Mouse (Mus musculus) ES-E14 (cell line): ENCODE measurements at regions not wholly inside any gene's neighbourhood (a gene's known extent, or its start where the extent isn't known, plus 50 kb on each side); places are given as distances from the start of the nearest gene placed in this dataset.

ENCODE experiments used
- DNase-seq: peaks from one replicate; pipeline ENCODE4 v3.0.0-alpha.2; 2013; ENCODE audit warnings: low read depth, low spot score
- H3K27ac ChIP-seq: 2 replicates; pipeline ENCODE4 v1.5.1; 2012; ENCODE audit warnings: low read depth, mild to moderate bottlenecking, low read length, moderate library complexity, mixed read lengths; ENCODE audit not compliant: poor library complexity, insufficient read depth, severe bottlenecking
- H3K36me3 ChIP-seq: 2 replicates; pipeline ENCODE4 v1.6.1; 2012; ENCODE audit warnings: mild to moderate bottlenecking, low read length, moderate library complexity, mixed read lengths; ENCODE audit not compliant: control insufficient read depth, poor library complexity, insufficient read depth, severe bottlenecking
- H3K4me1 ChIP-seq, 2 experiments: fragments of 150-350 bp in 1 of 2; sonication (generic) in 1 of 2; 2 replicates each; pipeline ENCODE4 v1.6.1; 2012; ENCODE audit warnings: low read length in 2 of 2, mild to moderate bottlenecking in 1 of 2, mixed read lengths in 1 of 2; ENCODE audit not compliant: control insufficient read depth in 2 of 2, insufficient read depth in 2 of 2, poor library complexity in 1 of 2
- H3K4me3 ChIP-seq, 2 experiments: fragments of 150-350 bp in 1 of 2; sonication (generic) in 1 of 2; 2 replicates each; pipeline ENCODE4 v1.5.1; 2012; ENCODE audit warnings: low read length in 2 of 2, low read depth in 1 of 2, mild to moderate bottlenecking in 1 of 2, mixed read lengths in 1 of 2; ENCODE audit not compliant: insufficient read depth in 1 of 2, poor library complexity in 1 of 2, severe bottlenecking in 1 of 2
- H3K9ac ChIP-seq: 2 replicates; pipeline ENCODE4 v1.6.1; 2012; ENCODE audit warnings: low read depth, mild to moderate bottlenecking, low read length, mixed read lengths; ENCODE audit not compliant: poor library complexity, insufficient read depth, severe bottlenecking
- H3K9me3 ChIP-seq: fragments of 150-350 bp; sonication (generic); 2 replicates; pipeline ENCODE4 v1.6.1; 2012; ENCODE audit warnings: low read depth, mild to moderate bottlenecking, low read length; ENCODE audit not compliant: control insufficient read depth, insufficient read depth
- CHD2 ChIP-seq: IDR thresholded peaks from 2 replicates; pipeline ENCODE4 v1.6.1; 2014; ENCODE audit warnings: mild to moderate bottlenecking, low read depth, low read length, inconsistent platforms
- HCFC1 ChIP-seq: IDR thresholded peaks from 2 replicates; pipeline ENCODE4 v1.6.1; 2012; ENCODE audit warnings: low read length, inconsistent platforms, borderline replicate concordance; ENCODE audit not compliant: insufficient read depth
- MAFK ChIP-seq: IDR thresholded peaks from 2 replicates; pipeline ENCODE4 v1.6.1; 2014; ENCODE audit warnings: mild to moderate bottlenecking, low read depth, low read length, inconsistent platforms; ENCODE audit not compliant: insufficient read depth
- ZC3H11A ChIP-seq: IDR thresholded peaks from 2 replicates; pipeline ENCODE4 v1.6.1; 2012; ENCODE audit warnings: low read depth, mild to moderate bottlenecking, inconsistent platforms, low read length, borderline replicate concordance
- ZNF384 ChIP-seq: IDR thresholded peaks from 2 replicates; pipeline ENCODE4 v1.6.1; 2012; ENCODE audit warnings: low read depth, low read length, inconsistent platforms
- in situ Hi-C, 2 experiments: fragments of 600-800 bp; cut with MboI; formaldehyde crosslinking; loops; one replicate each; pipeline ENCODE4 v1.15.1; 2025; ENCODE audit warnings: low sequenced_read_pairs in 2 of 2, inconsistent platforms in 1 of 2; ENCODE audit not compliant: unreplicated experiment in 2 of 2

DNA sequence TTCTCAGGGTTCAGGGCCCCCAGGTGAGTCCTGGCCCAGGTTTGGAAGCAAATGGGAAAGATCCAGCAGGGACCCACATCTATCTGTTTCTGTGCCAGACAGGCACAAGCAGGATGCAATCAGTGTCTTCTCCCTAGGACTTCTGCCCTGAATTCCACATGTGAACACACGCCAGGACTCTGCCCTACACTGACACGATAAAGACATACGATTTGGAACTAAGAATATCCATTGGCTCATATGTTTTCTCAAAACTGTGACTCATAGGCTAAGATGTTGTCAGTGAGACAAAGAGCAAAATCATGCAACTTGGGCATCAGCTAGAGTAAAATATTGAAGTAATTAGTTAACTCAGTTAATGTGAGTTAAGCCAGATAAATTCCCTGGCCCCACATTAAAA lies 112.6 kb downstream of the Cxcl12 start:
- no peaks in the 10 kb centered on the region for H3K36me3 ChIP-seq
- no peak for DNase-seq
- in situ Hi-C loops = no loop called here
- no peak overlapping the region for H3K4me3 ChIP-seq
- no peaks in the 10 kb centered on the region for H3K4me1 ChIP-seq
- no peak overlapping the region for H3K27ac ChIP-seq
- TF ChIP-seq MAFK (no peak), CHD2 (no peak), HCFC1 (no peak), ZC3H11A (no peak), ZNF384 (no peak)
- no peaks in the 10 kb centered on the region for H3K9me3 ChIP-seq
- no peak overlapping the region for H3K9ac ChIP-seq

DNA sequence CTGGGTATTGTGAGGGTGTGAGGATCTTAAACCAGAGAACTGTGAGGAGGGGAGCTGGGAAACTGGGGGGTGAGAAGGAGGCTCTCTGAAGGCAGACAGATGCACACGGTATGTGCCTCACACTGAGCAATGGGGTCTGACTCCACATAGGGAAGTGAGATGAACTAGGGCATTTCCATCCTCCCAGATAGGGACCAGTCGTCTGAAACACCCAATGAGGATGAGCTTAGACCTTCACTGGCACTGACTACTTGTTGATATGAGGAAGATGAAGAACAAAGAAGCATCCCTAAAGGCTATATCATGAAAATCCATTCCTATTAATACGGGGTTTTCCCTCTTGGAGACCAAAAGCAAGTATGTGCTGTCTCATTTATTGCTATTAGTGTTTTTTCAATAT lies 115.3 kb downstream of the Cxcl12 start:
- in situ Hi-C loops = no loop called here
- no peak overlapping the region for H3K9ac ChIP-seq
- no peak overlapping the region for H3K4me3 ChIP-seq
- no peaks in the 10 kb centered on the region for H3K9me3 ChIP-seq
- no peaks in the 10 kb centered on the region for H3K4me1 ChIP-seq
- H3K27ac ChIP-seq = no peak overlapping the region
- no peaks in the 10 kb centered on the region for H3K36me3 ChIP-seq
- TF ChIP-seq ZC3H11A (no peak), MAFK (no peak), ZNF384 (no peak), HCFC1 (no peak), CHD2 (no peak)
- DNase-seq = no peak

DNA sequence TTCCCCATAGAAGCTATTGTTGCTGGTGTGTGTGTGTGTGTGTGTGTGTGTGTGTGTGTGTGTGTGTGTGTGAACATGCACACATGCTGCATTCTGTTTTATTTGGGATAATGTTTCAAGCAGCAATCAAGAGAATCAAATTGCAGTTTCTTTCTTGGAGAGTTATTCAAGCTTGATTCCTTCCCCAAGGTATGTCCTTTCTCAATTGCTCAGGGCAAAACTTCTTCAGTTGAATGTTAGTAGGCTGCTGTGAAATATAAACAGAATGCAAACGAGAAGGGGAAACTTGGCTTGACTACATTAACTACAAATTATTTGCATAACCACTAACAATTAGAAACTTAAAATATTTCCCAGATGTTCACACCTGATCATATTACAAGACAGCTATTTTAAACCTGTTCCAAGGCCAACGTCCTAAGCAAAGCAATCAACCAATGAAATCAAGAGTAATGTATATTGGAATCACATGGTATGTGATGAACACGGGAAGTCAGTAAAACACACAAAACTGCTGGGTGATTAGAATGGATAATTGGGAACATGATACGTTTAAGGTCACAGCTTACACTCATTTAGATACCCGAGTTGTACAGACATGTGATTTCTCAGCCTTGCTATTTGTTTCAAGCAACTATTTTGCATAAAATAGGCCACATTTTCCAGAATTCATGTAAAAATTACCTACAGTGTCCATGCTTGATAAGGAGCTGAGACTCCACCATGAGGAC lies 116.2 kb downstream of the Cxcl12 start:
- no peaks in the 10 kb centered on the region for H3K9me3 ChIP-seq
- H3K4me3 ChIP-seq = no peak overlapping the region
- DNase-seq = no peak
- no peak overlapping the region for H3K27ac ChIP-seq
- no peaks in the 10 kb centered on the region for H3K4me1 ChIP-seq
- no peaks in the 10 kb centered on the region for H3K36me3 ChIP-seq
- no peak overlapping the region for H3K9ac ChIP-seq
- in situ Hi-C loops = no loop called here
- no peak for TF ChIP-seq HCFC1
- no peak for TF ChIP-seq CHD2
- no peak for TF ChIP-seq ZC3H11A
- no peak for TF ChIP-seq ZNF384
- no peak for TF ChIP-seq MAFK

- Histone ChIP-seq H3K36me3 (no peaks in the 10 kb centered on the region), H3K4me1 (no peaks in the 10 kb centered on the region), H3K9ac (no peak overlapping the region), H3K27ac (no peak overlapping the region), H3K4me3 (no peak overlapping the region), H3K9me3 (no peaks in the 10 kb centered on the region)
- in situ Hi-C loops = no loop called here
- DNase-seq = no peak
- TF ChIP-seq ZNF384 = no peak
- TF ChIP-seq ZC3H11A = no peak
- TF ChIP-seq MAFK = no peak
- TF ChIP-seq CHD2 = no peak
- no peak for TF ChIP-seq HCFC1
Observed at GRCm38 (mm10) chr6:117287396-117287795, 119.1 kb downstream of the Cxcl12 start.
